Mouse (Mus musculus): ENCODE results near the gene Afdn. TPM values are rescaled to one million over a fixed set of nuclear protein-coding genes. Genes with fewer than 3 reads are reported as not detected.

Afdn gene
- total RNA-seq (2012; rRNA removed) = 92.4 and 127 TPM in 2 replicates

DNA sequence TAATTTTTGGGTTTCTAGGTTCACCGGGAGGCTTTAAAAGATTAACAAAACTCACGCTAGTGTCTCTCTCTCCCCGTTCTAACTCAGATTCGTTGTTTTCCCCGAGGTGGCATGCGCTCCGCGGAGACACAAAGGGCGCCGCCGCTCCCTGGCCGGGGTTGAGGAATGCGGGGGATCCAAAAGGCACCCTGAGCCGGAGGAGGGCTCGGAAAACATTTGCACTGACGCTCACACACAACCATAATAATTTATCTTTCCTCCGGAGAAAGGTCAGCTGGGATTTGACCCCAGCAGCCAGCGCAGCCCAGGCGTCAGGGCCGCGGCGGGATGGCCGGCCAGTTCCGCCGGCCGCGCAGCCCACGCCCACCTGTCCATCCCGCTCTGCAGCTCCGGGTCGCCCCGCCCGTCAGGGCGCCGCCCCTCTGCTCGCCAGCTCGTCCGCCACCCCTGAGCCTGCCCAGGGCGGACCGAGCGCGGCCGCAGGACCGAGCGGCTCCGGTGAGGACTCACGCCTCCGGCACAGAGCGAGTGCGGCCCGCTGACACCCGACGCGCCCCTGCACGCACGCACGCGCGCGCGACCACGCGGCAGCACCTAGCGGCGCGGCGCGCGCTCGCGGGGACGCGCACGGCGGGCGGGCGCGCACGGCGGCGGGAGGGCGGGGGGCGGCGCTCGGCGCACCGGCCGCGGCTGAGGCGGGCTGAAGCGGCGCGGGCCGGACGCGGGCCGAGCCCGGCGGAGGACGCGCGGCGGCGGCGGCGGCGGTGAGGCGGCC lies at the start of gene Afdn:
Afdn (plus strand) TSS at position 687 of the 775 bp plus-strand sequence.
- no peak for DNase-seq (ENCODE audit: low read depth, low spot score)
- peak within 1 kb of the TSS; percentile 79 for H3K27ac ChIP-seq (ENCODE audit: insufficient read depth, low read depth, low read length, poor library complexity, severe bottlenecking)
- peaks cover 2 to 3% of the 10 kb centered on the region in 2 experiments; a peak in 1 of 4 replicates for H3K4me1 ChIP-seq (ENCODE audit: control insufficient read depth in 2 of 2, insufficient read depth in 2 of 2, low read length in 2 of 2, poor library complexity in 1 of 2)
- H3K4me3 ChIP-seq (ENCODE audit: insufficient read depth in 1 of 2, low read depth in 1 of 2, low read length in 2 of 2, poor library complexity in 1 of 2, severe bottlenecking in 1 of 2) = peak within 1 kb of the TSS; percentile 91 to 96
- no peaks in the 10 kb centered on the region for H3K9me3 ChIP-seq (ENCODE audit: control insufficient read depth, insufficient read depth, low read depth, low read length)
- H3K36me3 ChIP-seq (ENCODE audit: control insufficient read depth, insufficient read depth, low read length, poor library complexity, severe bottlenecking) = no peaks in the 10 kb centered on the region
- TF ChIP-seq ZC3H11A (IDR thresholded peaks at IDR 0.05; ENCODE audit: borderline replicate concordance, low read depth, low read length) = no peak
- no peak; the same call in 1 of the 2 replicates for TF ChIP-seq HCFC1 (IDR thresholded peaks at IDR 0.05; ENCODE audit: borderline replicate concordance, insufficient read depth, low read length)
- TF ChIP-seq MAFK (IDR thresholded peaks at IDR 0.05; ENCODE audit: insufficient read depth, low read depth, low read length) = no peak
- TF ChIP-seq ZNF384 (IDR thresholded peaks at IDR 0.05; ENCODE audit: low read depth, low read length) = no peak
- no peak for TF ChIP-seq CHD2 (IDR thresholded peaks at IDR 0.05; ENCODE audit: low read depth, low read length)
- in situ Hi-C loops (cut with MboI; ENCODE audit: low sequenced_read_pairs in 2 of 2, unreplicated experiment in 2 of 2) = no loop called here
- peak within 1 kb of the TSS; percentile 87 for H3K9ac ChIP-seq (ENCODE audit: insufficient read depth, low read depth, low read length, poor library complexity, severe bottlenecking)

DNA sequence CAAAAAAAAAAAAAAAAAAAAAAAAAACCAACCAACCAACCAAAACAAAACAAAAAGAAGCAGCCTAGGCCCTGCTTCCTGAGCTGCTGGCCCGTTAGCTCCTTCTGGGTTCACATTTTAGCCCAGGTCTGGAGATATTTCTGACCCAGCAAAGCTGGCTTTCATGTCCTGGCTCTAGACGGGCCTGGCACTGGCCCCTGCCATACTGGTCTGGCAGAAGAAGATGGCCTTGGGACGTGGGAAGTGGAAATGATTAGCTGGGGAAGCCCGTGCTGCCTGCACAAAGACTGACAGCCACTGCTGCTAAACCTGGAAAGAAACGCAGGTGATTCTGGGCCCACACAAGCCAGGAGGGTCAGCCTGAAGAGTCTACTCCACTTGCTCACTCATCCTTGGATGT lies 49.2 kb upstream of the Afdn start:
- in situ Hi-C loops (cut with MboI; ENCODE audit: low sequenced_read_pairs in 2 of 2, unreplicated experiment in 2 of 2) = no loop called here
- TF ChIP-seq ZC3H11A (IDR thresholded peaks at IDR 0.05; ENCODE audit: borderline replicate concordance, low read depth, low read length) (no peak), ZNF384 (IDR thresholded peaks at IDR 0.05; ENCODE audit: low read depth, low read length) (peak; percentile 85)
- no peak overlapping the region for H3K27ac ChIP-seq (ENCODE audit: insufficient read depth, low read depth, low read length, poor library complexity, severe bottlenecking)
- H3K4me1 ChIP-seq (ENCODE audit: control insufficient read depth in 2 of 2, insufficient read depth in 2 of 2, low read length in 2 of 2, poor library complexity in 1 of 2) = peaks cover 0 to 4% of the 10 kb centered on the region in 2 experiments; a peak in 1 of 4 replicates
- H3K4me3 ChIP-seq (ENCODE audit: insufficient read depth in 1 of 2, low read depth in 1 of 2, low read length in 2 of 2, poor library complexity in 1 of 2, severe bottlenecking in 1 of 2) = no peak overlapping the region
- no peaks in the 10 kb centered on the region for H3K9me3 ChIP-seq (ENCODE audit: control insufficient read depth, insufficient read depth, low read depth, low read length)
- no peak for DNase-seq (ENCODE audit: low read depth, low spot score)
- no peaks in the 10 kb centered on the region for H3K36me3 ChIP-seq (ENCODE audit: control insufficient read depth, insufficient read depth, low read length, poor library complexity, severe bottlenecking)
- no peak overlapping the region for H3K9ac ChIP-seq (ENCODE audit: insufficient read depth, low read depth, low read length, poor library complexity, severe bottlenecking)

DNA sequence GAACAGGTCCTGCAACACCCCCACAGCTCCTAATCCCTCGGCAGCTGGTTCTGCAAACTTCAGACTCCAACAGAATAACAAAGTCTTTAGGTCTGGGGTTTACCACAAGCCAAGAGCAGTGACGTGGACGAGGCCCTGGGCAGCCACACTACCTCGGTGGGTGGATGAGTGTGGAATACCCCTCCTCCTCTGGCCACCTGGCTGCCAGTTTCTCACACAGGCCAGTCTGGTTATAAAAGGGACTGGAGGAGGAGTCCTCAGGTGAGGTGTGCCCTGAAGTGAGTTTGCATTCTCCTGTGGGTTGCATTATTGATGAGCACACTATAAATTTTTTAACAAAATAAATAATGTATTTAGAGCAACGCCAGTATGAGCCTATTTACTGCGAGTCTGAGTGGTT lies 48.2 kb upstream of the Afdn start:
- TF ChIP-seq MAFK (IDR thresholded peaks at IDR 0.05; ENCODE audit: insufficient read depth, low read depth, low read length) (no peak), ZC3H11A (IDR thresholded peaks at IDR 0.05; ENCODE audit: borderline replicate concordance, low read depth, low read length) (no peak), ZNF384 (IDR thresholded peaks at IDR 0.05; ENCODE audit: low read depth, low read length) (no peak), CHD2 (IDR thresholded peaks at IDR 0.05; ENCODE audit: low read depth, low read length) (no peak), HCFC1 (IDR thresholded peaks at IDR 0.05; ENCODE audit: borderline replicate concordance, insufficient read depth, low read length) (no peak)
- in situ Hi-C loops (cut with MboI; ENCODE audit: low sequenced_read_pairs in 2 of 2, unreplicated experiment in 2 of 2) = no loop called here
- Histone ChIP-seq H3K36me3 (ENCODE audit: control insufficient read depth, insufficient read depth, low read length, poor library complexity, severe bottlenecking) (no peaks in the 10 kb centered on the region), H3K27ac (ENCODE audit: insufficient read depth, low read depth, low read length, poor library complexity, severe bottlenecking) (no peak overlapping the region), H3K9ac (ENCODE audit: insufficient read depth, low read depth, low read length, poor library complexity, severe bottlenecking) (no peak overlapping the region), H3K9me3 (ENCODE audit: control insufficient read depth, insufficient read depth, low read depth, low read length) (no peaks in the 10 kb centered on the region), H3K4me1 (ENCODE audit: control insufficient read depth in 2 of 2, insufficient read depth in 2 of 2, low read length in 2 of 2, poor library complexity in 1 of 2) (peaks cover 0 to 4% of the 10 kb centered on the region in 2 experiments; a peak in 1 of 4 replicates), H3K4me3 (ENCODE audit: insufficient read depth in 1 of 2, low read depth in 1 of 2, low read length in 2 of 2, poor library complexity in 1 of 2, severe bottlenecking in 1 of 2) (no peak overlapping the region)
- DNase-seq (ENCODE audit: low read depth, low spot score) = no peak

DNA sequence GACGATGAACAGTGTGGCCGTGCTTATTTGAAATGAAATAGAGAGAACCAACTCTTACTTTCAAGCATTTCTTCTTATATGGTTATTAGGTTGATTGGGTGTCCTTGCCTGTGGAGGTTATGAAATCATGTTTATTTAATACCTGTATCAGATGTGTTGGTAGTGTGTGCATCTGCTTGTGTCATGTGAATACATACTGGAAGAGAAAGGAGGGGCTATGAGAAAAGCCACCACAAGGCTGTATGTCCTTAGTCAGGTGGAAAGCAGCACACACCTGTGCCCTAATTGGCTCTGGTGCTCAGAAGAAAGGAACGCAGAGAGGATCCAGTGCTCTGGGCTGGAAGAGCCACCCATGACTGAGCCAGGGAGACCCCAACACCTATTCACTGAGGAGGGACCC lies 47.8 kb upstream of the Afdn start:
- in situ Hi-C loops (cut with MboI; ENCODE audit: low sequenced_read_pairs in 2 of 2, unreplicated experiment in 2 of 2) = no loop called here
- Histone ChIP-seq H3K9me3 (ENCODE audit: control insufficient read depth, insufficient read depth, low read depth, low read length) (no peaks in the 10 kb centered on the region), H3K9ac (ENCODE audit: insufficient read depth, low read depth, low read length, poor library complexity, severe bottlenecking) (no peak overlapping the region), H3K4me3 (ENCODE audit: insufficient read depth in 1 of 2, low read depth in 1 of 2, low read length in 2 of 2, poor library complexity in 1 of 2, severe bottlenecking in 1 of 2) (no peak overlapping the region), H3K36me3 (ENCODE audit: control insufficient read depth, insufficient read depth, low read length, poor library complexity, severe bottlenecking) (no peaks in the 10 kb centered on the region; the same call in 1 of the 2 replicates), H3K27ac (ENCODE audit: insufficient read depth, low read depth, low read length, poor library complexity, severe bottlenecking) (no peak overlapping the region), H3K4me1 (ENCODE audit: control insufficient read depth in 2 of 2, insufficient read depth in 2 of 2, low read length in 2 of 2, poor library complexity in 1 of 2) (peaks cover 0 to 4% of the 10 kb centered on the region in 2 experiments; a peak in 1 of 4 replicates)
- no peak for DNase-seq (ENCODE audit: low read depth, low spot score)
- TF ChIP-seq ZNF384 (IDR thresholded peaks at IDR 0.05; ENCODE audit: low read depth, low read length) (no peak), CHD2 (IDR thresholded peaks at IDR 0.05; ENCODE audit: low read depth, low read length) (no peak), HCFC1 (IDR thresholded peaks at IDR 0.05; ENCODE audit: borderline replicate concordance, insufficient read depth, low read length) (no peak), MAFK (IDR thresholded peaks at IDR 0.05; ENCODE audit: insufficient read depth, low read depth, low read length) (no peak), ZC3H11A (IDR thresholded peaks at IDR 0.05; ENCODE audit: borderline replicate concordance, low read depth, low read length) (no peak)

Data from ES-E14 (cell line).